Mouse (Mus musculus): ENCODE data around the gene Rbpj.

DNA sequence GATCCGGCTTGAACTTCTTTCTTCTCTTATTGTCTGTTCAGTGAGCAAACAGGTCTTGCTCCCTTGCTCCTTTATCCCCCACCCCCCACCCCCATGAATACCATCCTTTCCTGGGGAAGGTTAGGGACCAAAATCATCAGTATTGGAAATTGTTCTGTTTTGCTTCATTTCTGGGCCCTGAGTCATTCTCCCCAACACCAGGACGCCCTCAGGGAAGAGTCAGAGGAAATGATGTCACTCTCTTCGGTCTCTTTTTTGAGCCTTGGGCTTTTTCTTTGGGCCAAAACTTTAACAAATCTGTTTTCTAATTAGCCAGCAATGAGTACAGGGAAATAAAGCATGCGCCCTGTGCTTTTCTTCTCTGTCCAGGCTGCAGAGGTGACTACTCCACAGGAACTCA lies 77.4 kb downstream of the Rbpj start:
- no peak for TF ChIP-seq CTCF (conservative IDR thresholded peaks at IDR 0.05; ENCODE audit: insufficient read depth, insufficient read length, low read depth, low read length)
- TF ChIP-seq POLR2A (IDR thresholded peaks at IDR 0.05; ENCODE audit: low read depth, low read length): no peak

Measured in kidney, adult 2 months (tissue).